8 mouse cellular contexts compared by ENCODE assay signal in genomic region chr5:123906146-123906975, GRCm38 (mm10). TPM values are rescaled to one million over a fixed set of nuclear protein-coding genes. Genes with fewer than 3 reads are reported as not detected.
DNase-seq lines count a peak whose midpoint lies in the region; ATAC-seq and TF ChIP-seq lines count a peak whose summit lies in the region.

No protein-coding gene starts in this region.

- no peak for ATAC-seq in embryonic facial prominence, embryonic 14.5 days (ENCODE audit: low read depth)
- ATAC-seq in neural tube, embryonic 13.5 days (ENCODE audit: low read depth) = no peak

- no peak overlapping the region for H3K4me3 ChIP-seq in liver, adult 2 months (ENCODE audit: insufficient read depth, low read depth, low read length)
- H3K4me3 ChIP-seq in embryonic facial prominence, embryonic 14.5 days (ENCODE audit: low read depth, low read length) = peak overlapping the region; percentile 86
- peak overlapping the region; percentile 94 for H3K4me3 ChIP-seq in limb, embryonic 10.5 days
- peak overlapping the region; percentile 99 for H3K4me3 ChIP-seq in neural tube, embryonic 13.5 days

- DNase-seq in liver, adult 2 months (ENCODE audit: extremely low read depth, low read depth, low spot score) = peak; percentile 16
- no peak for DNase-seq in liver
- DNase-seq in embryonic facial prominence, embryonic 14.5 days (ENCODE audit: low spot score) = no peak
- DNase-seq in limb, embryonic 10.5 days (ENCODE audit: low spot score) = no peak
- no peak for DNase-seq in gastrocnemius, postnatal 4 days (ENCODE audit: low spot score in 2 of 2)
- no peak for DNase-seq in spleen, postnatal 14 days (ENCODE audit: low spot score in 2 of 2)
- no peak for DNase-seq in ovary, postnatal 10 days (ENCODE audit: low spot score)

- peaks cover 22% of the 10 kb centered on the region; the same call in 1 of the 2 replicates for H3K79me2 ChIP-seq in liver, adult 2 months (ENCODE audit: control insufficient read depth, insufficient read depth, low read length)

- no peak overlapping the region for H3K9ac ChIP-seq in liver, adult 2 months (ENCODE audit: low read depth, low read length)
- H3K9ac ChIP-seq in embryonic facial prominence, embryonic 14.5 days (ENCODE audit: low read depth, low read length) = peak overlapping the region; percentile 45
- peak overlapping the region; percentile 57; the same call in 1 of the 2 replicates for H3K9ac ChIP-seq in neural tube, embryonic 13.5 days

- H3K4me2 ChIP-seq in embryonic facial prominence, embryonic 14.5 days (ENCODE audit: low read depth, low read length) = peak overlapping the region; percentile 50
- peak overlapping the region; percentile 51 for H3K4me2 ChIP-seq in neural tube, embryonic 13.5 days

- no peak for TF ChIP-seq POLR2A in liver, adult 2 months (IDR thresholded peaks at IDR 0.05; ENCODE audit: extremely low read depth, insufficient read depth, low read length)

- no peak overlapping the region for H3K27ac ChIP-seq in liver, adult 2 months (replicated peaks; ENCODE audit: insufficient read depth, low read depth, low read length)
- no peak overlapping the region for H3K27ac ChIP-seq in embryonic facial prominence, embryonic 14.5 days (replicated peaks; ENCODE audit: low read depth, low read length)
- no peak overlapping the region for H3K27ac ChIP-seq in limb, embryonic 10.5 days
- H3K27ac ChIP-seq in neural tube, embryonic 13.5 days (replicated peaks) = no peak overlapping the region

- H3K9me3 ChIP-seq in embryonic facial prominence, embryonic 14.5 days (ENCODE audit: control insufficient read depth, low read length) = no peaks in the 10 kb centered on the region
- no peaks in the 10 kb centered on the region for H3K9me3 ChIP-seq in limb, embryonic 10.5 days (replicated peaks)
- H3K9me3 ChIP-seq in neural tube, embryonic 13.5 days = no peaks in the 10 kb centered on the region

- TF ChIP-seq CTCF in liver, adult 2 months (IDR thresholded peaks at IDR 0.05; ENCODE audit: low read depth, low read length) = no peak

- H3K36me3 ChIP-seq in liver, adult 2 months (ENCODE audit: control insufficient read depth, insufficient read depth, low read length) = peaks cover 6% of the 10 kb centered on the region; the same call in 1 of the 2 replicates
- peaks cover 31% of the 10 kb centered on the region for H3K36me3 ChIP-seq in embryonic facial prominence, embryonic 14.5 days (ENCODE audit: control insufficient read depth, insufficient read depth, low read length)
- H3K36me3 ChIP-seq in limb, embryonic 10.5 days = peaks cover 35% of the 10 kb centered on the region
- peaks cover 30% of the 10 kb centered on the region for H3K36me3 ChIP-seq in neural tube, embryonic 13.5 days

- WGBS in liver, adult 2 months = 73% methylated on average over 17 of the region's 17 CpGs
- 65% methylated on average over 17 of the region's 17 CpGs for WGBS in embryonic facial prominence, embryonic 14.5 days
- 76% methylated on average over 17 of the region's 17 CpGs for WGBS in limb, embryonic 10.5 days
- WGBS in neural tube, embryonic 13.5 days = 69% methylated on average over 17 of the region's 17 CpGs

- H3K4me1 ChIP-seq in liver, adult 2 months (ENCODE audit: control insufficient read depth, insufficient read depth, low read length) = peaks cover 7% of the 10 kb centered on the region
- H3K4me1 ChIP-seq in embryonic facial prominence, embryonic 14.5 days (ENCODE audit: control insufficient read depth, insufficient read depth, low read length) = peaks cover 11% of the 10 kb centered on the region
- H3K4me1 ChIP-seq in limb, embryonic 10.5 days = peaks cover 13% of the 10 kb centered on the region
- H3K4me1 ChIP-seq in neural tube, embryonic 13.5 days (replicated peaks) = peaks cover 22% of the 10 kb centered on the region

- no peaks in the 10 kb centered on the region for H3K27me3 ChIP-seq in liver, adult 2 months (ENCODE audit: control insufficient read depth, insufficient read depth, low read length)
- no peaks in the 10 kb centered on the region for H3K27me3 ChIP-seq in embryonic facial prominence, embryonic 14.5 days (replicated peaks; ENCODE audit: control insufficient read depth, insufficient read depth, low read length)
- no peaks in the 10 kb centered on the region for H3K27me3 ChIP-seq in limb, embryonic 10.5 days (ENCODE audit: low read depth, poor library complexity, severe bottlenecking)
- no peaks in the 10 kb centered on the region for H3K27me3 ChIP-seq in neural tube, embryonic 13.5 days

RNA-seq across cellular contexts. Expression of gene Denr, which starts 0.6 kb away (rescaled TPM):
- total RNA-seq in liver, adult 2 months (2014; rRNA removed) = 12.5 and 15.5 TPM in 2 replicates
- 27.5 and 37.9 TPM in 2 replicates for polyA plus RNA-seq in liver, adult 2 months (2012; rRNA removed)
- polyA plus RNA-seq in embryonic facial prominence, embryonic 14.5 days (2014; fragmentation: Nextera tagmentation; extraction: Ambion mirVana) = 107 and 109 TPM in 2 replicates
- polyA plus RNA-seq in limb, embryonic 10.5 days (2016; fragmentation: Nextera tagmentation; extraction: Ambion mirVana) = 179 and 186 TPM in 2 replicates
- 133 and 136 TPM in 2 replicates for polyA plus RNA-seq in neural tube, embryonic 13.5 days (2015; fragmentation: Nextera tagmentation; extraction: Ambion mirVana)
- total RNA-seq in gastrocnemius, postnatal 4 days (2021) = 10 to 100 TPM; 59.8 to 66.3 TPM

RNA-seq across cellular contexts. Expression of gene Gm43518, which starts 20.9 kb away (rescaled TPM):
- total RNA-seq in liver, adult 2 months (2014; rRNA removed) = 1.2 TPM in 1 of 2 replicates, not detected in the other
- 0.31 TPM in 1 of 2 replicates, not detected in the other for polyA plus RNA-seq in liver, adult 2 months (2012; rRNA removed)
- polyA plus RNA-seq in embryonic facial prominence, embryonic 14.5 days (2014; fragmentation: Nextera tagmentation; extraction: Ambion mirVana) = 0.67 and 0.68 TPM in 2 replicates
- 1.3 and 3.2 TPM in 2 replicates for polyA plus RNA-seq in limb, embryonic 10.5 days (2016; fragmentation: Nextera tagmentation; extraction: Ambion mirVana)
- 3.6 and 3.8 TPM in 2 replicates for polyA plus RNA-seq in neural tube, embryonic 13.5 days (2015; fragmentation: Nextera tagmentation; extraction: Ambion mirVana)
- under 1 TPM in 1 of 2 experiments, not detected in 1; 0.69 TPM for total RNA-seq in gastrocnemius, postnatal 4 days (2021)

RNA-seq across cellular contexts. Expression of gene Ccdc62, which starts 24.1 kb away (rescaled TPM):
- 2.1 and 2.2 TPM in 2 replicates for total RNA-seq in liver, adult 2 months (2014; rRNA removed)
- 1.8 and 3.2 TPM in 2 replicates for polyA plus RNA-seq in liver, adult 2 months (2012; rRNA removed)
- polyA plus RNA-seq in embryonic facial prominence, embryonic 14.5 days (2014; fragmentation: Nextera tagmentation; extraction: Ambion mirVana) = 4.6 and 6.4 TPM in 2 replicates
- polyA plus RNA-seq in limb, embryonic 10.5 days (2016; fragmentation: Nextera tagmentation; extraction: Ambion mirVana) = 4.0 and 6.2 TPM in 2 replicates
- polyA plus RNA-seq in neural tube, embryonic 13.5 days (2015; fragmentation: Nextera tagmentation; extraction: Ambion mirVana) = 6.9 and 7.0 TPM in 2 replicates
- 1 to 10 TPM; 2.5 to 4.1 TPM for total RNA-seq in gastrocnemius, postnatal 4 days (2021)

RNA-seq across cellular contexts. Expression of gene Hcar1, which starts 26.5 kb away (rescaled TPM):
- under 0.01 and 0.09 TPM in 2 replicates for total RNA-seq in liver, adult 2 months (2014; rRNA removed)
- 0.04 TPM in 1 of 2 replicates, not detected in the other for polyA plus RNA-seq in liver, adult 2 months (2012; rRNA removed)
- polyA plus RNA-seq in embryonic facial prominence, embryonic 14.5 days (2014; fragmentation: Nextera tagmentation; extraction: Ambion mirVana) = 1.2 and 2.3 TPM in 2 replicates
- polyA plus RNA-seq in limb, embryonic 10.5 days (2016; fragmentation: Nextera tagmentation; extraction: Ambion mirVana) = not detected in 2 replicates
- polyA plus RNA-seq in neural tube, embryonic 13.5 days (2015; fragmentation: Nextera tagmentation; extraction: Ambion mirVana) = 0.42 and 0.52 TPM in 2 replicates
- total RNA-seq in gastrocnemius, postnatal 4 days (2021) = 1 to 10 TPM; 1.4 to 3.3 TPM

RNA-seq across cellular contexts. Expression of gene Hcar2, which starts 41.1 kb away (rescaled TPM):
- 0.18 and 1.1 TPM in 2 replicates for total RNA-seq in liver, adult 2 months (2014; rRNA removed)
- 0.25 and 0.32 TPM in 2 replicates for polyA plus RNA-seq in liver, adult 2 months (2012; rRNA removed)
- 1.6 and 1.8 TPM in 2 replicates for polyA plus RNA-seq in embryonic facial prominence, embryonic 14.5 days (2014; fragmentation: Nextera tagmentation; extraction: Ambion mirVana)
- polyA plus RNA-seq in limb, embryonic 10.5 days (2016; fragmentation: Nextera tagmentation; extraction: Ambion mirVana) = not detected in 2 replicates
- polyA plus RNA-seq in neural tube, embryonic 13.5 days (2015; fragmentation: Nextera tagmentation; extraction: Ambion mirVana) = 0.21 TPM in 1 of 2 replicates, not detected in the other
- 1 to 10 TPM in 1 of 2 experiments, under 1 TPM in 1; 0.96 to 1.8 TPM for total RNA-seq in gastrocnemius, postnatal 4 days (2021)
